Mouse (Mus musculus): ENCODE measurements around the gene Olfr578. TPM values are rescaled to one million over a fixed set of nuclear protein-coding genes. Genes with fewer than 3 reads are reported as not detected.

Olfr578 gene
- total RNA-seq (2021): not detected
- long read RNA-seq, experiment 1: 0 reads
- long read RNA-seq, experiment 2: 0 reads

DNA sequence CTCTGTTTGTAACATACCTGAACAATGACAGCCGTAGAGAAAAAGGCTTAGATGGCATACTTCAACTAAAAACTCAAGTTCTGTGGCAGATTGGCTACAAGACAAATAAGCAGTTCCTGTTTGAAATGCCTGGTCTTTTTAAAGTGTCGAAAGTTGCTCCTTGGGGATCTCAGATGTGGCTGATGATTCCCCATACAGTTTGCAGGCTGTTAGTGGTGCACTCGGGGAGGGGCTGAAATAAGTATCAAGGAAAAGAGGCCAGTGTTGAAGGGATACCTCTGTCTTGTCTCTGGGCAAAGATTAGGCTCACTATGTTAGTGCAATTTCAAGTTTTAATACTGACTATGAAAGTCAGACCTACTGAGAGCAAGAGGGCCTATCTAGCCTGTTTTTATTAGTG is at the start of gene Olfr578:
TSS of gene Olfr578 (minus strand) at position 101 of the 400 bp plus-strand sequence.
- no peak for DNase-seq

- DNase-seq: no peak
These were observed 48.6 kb upstream of the Olfr578 start, which contains the start of gene Olfr582 for GRCm38 (mm10) chr7:103037724-103038123. Gene Olfr582, plus strand, starts transcription at chr7:103038024.

DNA sequence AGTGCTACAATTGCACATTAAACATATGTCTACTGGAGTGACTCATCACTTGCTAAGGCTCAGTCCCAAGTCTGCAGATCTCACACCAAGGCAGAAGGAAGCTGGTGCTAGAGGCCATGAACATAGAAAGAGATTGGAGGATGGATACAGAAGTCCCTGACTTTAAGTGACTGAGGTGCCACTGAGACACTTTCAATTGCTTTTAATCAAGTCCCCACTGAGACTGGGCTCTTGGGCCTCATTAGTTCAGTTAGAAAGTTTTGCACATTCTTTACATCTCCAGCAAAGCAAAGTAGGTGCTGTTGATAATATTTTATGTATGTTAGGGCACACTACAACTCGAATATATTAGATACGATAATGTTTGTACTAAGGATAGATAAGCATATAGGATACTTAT is 13.3 kb downstream of the Olfr578 start, which contains the start of gene Olfr577:
TSS of gene Olfr577 (minus strand) at position 101 of the 400 bp plus-strand sequence.
- DNase-seq: no peak

DNA sequence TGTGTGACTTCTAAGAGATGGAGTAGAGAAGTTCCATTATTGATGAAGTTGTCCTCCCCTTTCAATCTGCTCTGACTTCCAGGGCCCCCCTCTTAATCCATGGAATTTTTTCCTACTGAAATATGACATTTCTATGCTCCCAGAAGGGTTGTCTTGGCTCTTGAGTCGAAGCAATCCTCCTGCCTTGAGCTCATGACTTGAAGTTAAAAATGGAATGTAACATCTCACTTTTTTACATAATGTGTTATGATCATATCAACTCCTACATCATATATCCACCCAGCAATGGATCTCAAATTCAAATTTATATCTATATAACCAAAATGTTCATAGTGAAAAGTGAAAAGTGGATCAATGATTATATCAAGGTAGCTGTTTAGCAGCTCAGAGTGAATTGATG is 14.7 kb downstream of the Olfr578 start:
- no peak for DNase-seq

DNA sequence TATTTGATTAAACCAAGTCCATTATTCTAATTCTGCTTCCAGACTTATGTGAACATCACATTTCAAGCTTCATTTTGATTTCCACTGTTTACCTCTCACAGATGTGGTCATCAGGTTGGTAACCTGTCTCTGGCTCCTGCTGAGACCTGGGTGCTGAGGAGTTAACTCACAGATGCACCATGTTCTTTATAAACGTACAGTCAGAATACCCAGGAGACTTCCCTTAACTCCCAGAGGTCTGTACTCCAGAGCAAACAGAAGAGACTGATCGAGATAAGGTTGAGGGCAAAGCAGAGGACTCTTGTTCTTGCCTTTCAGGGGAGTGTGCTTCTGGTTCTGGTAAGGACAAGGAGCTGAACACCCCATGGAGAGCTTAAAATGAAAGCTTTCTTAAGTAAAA is 26.8 kb downstream of the Olfr578 start, which contains the start of gene Olfr576:
TSS of gene Olfr576 (plus strand) at position 301 of the 400 bp plus-strand sequence.
- no peak for DNase-seq

- DNase-seq: no peak
These were observed 30.5 kb downstream of the Olfr578 start, which contains the start of gene Olfr575 for GRCm38 (mm10) chr7:102958593-102958992. Gene Olfr575, minus strand, starts transcription at chr7:102958775.

DNA sequence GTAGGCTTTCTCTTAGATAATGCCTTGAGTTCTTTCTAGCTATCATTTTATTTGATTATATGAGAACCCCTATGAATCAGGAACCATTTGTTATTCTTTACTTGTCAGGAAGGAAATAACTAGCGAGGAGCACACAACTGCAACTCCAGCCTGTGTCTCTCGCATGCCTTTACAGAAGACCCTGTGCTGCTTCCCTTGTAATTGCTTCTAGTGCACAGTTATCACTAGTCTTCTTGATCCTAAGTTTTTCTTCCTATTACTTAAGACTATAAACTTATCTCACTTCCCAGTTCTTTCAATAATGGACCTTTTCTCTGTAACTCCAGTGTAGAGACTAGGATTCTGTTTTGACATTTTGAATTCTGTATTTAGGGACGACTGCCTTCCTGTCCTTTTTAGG is 31.0 kb downstream of the Olfr578 start:
- no peak for DNase-seq

- no peak for DNase-seq
These were observed 38.4 kb downstream of the Olfr578 start for GRCm38 (mm10) chr7:102950732-102951131.

DNA sequence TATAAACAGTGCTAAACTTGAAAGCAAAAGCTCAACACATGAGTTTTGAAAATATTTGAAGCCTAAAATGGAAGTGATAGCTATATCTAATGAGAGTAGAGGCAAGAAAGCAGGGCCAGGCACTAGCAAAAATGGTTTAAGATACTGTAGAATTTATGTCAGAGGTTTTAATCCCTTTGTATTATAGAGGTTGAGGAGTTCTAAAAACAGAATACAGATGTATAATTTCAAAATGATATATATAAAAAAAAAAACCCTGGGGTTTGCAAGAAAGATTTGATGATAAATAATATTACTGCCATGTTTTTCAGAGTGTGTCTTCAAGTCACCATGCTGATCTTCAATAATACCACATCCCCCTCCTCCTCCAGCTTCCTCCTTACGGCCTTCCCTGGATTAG is 41.0 kb downstream of the Olfr578 start, which contains the start of gene Olfr574:
TSS of gene Olfr574 (plus strand) at position 301 of the 400 bp plus-strand sequence.
- no peak for DNase-seq

DNA sequence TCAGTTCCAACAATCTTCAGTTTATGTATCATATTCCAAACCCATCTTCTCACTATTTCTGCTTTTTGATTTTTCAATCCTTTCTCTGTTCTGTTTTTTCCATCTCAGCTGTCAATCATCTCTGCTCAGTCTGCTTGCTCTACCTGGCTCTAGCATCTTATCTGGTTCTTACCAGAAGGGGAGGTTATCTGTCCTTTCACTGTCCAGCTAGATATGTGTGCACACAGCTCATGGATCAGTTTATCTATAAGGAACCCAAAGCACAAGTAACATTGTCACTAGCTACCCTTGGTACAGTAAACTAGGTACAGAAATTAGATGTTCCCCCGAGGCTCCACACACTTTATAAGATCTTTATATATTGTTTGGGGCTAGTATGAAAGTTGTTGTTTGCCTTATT is 45.7 kb downstream of the Olfr578 start:
- DNase-seq: no peak

- no peak for DNase-seq
These were observed 46.6 kb downstream of the Olfr578 start, which contains the start of gene Olfr573-ps1 for GRCm38 (mm10) chr7:102942475-102942874. Gene Olfr573-ps1, minus strand, starts transcription at chr7:102942575.

Other genes with a start within 250 kb of the Olfr578 start
- gene Olfr560, start 230.0 kb downstream of the Olfr578 start, total RNA-seq (2021): not detected
- gene Olfr78, start 229.9 kb downstream of the Olfr578 start, total RNA-seq (2021): 1 to 10 TPM; 1.5 to 2.6 TPM
- not detected for gene Olfr561, start 218.1 kb downstream of the Olfr578 start, total RNA-seq (2021)
- not detected for gene Olfr564, start 185.8 kb downstream of the Olfr578 start, total RNA-seq (2021)
- gene Olfr566, start 130.6 kb downstream of the Olfr578 start, total RNA-seq (2021): not detected
- gene Olfr568, start 112.2 kb downstream of the Olfr578 start, total RNA-seq (2021): not detected
- gene Olfr569, start 98.4 kb downstream of the Olfr578 start, total RNA-seq (2021): not detected
- not detected for gene Olfr570, start 94.7 kb downstream of the Olfr578 start, total RNA-seq (2021)
- gene Olfr571, start 71.8 kb downstream of the Olfr578 start, total RNA-seq (2021): not detected
- gene Olfr572, start 64.9 kb downstream of the Olfr578 start, total RNA-seq (2021): not detected
- gene Olfr573-ps1, start 46.7 kb downstream of the Olfr578 start, total RNA-seq (2021): not detected
- gene Olfr574, start 40.9 kb downstream of the Olfr578 start, total RNA-seq (2021): not detected
- not detected for gene Olfr575, start 30.5 kb downstream of the Olfr578 start, total RNA-seq (2021)
- not detected for gene Olfr576, start 26.7 kb downstream of the Olfr578 start, total RNA-seq (2021)
- gene Olfr577, start 13.4 kb downstream of the Olfr578 start, total RNA-seq (2021): not detected
- gene Olfr582, start 48.7 kb upstream of the Olfr578 start, total RNA-seq (2021): not detected
- not detected for gene Olfr583, start 62.0 kb upstream of the Olfr578 start, total RNA-seq (2021)
- gene Olfr584, start 92.6 kb upstream of the Olfr578 start, total RNA-seq (2021): not detected
- not detected for gene Olfr585, start 108.4 kb upstream of the Olfr578 start, total RNA-seq (2021)
- not detected for gene Olfr586, start 136.3 kb upstream of the Olfr578 start, total RNA-seq (2021)
- not detected for gene Olfr588-ps1, start 151.6 kb upstream of the Olfr578 start, total RNA-seq (2021)
- gene Olfr589, start 167.0 kb upstream of the Olfr578 start, total RNA-seq (2021): not detected
- gene Olfr591, start 189.0 kb upstream of the Olfr578 start, total RNA-seq (2021): not detected
- gene Olfr592, start 195.5 kb upstream of the Olfr578 start, total RNA-seq (2021): not detected
- not detected for gene Olfr593, start 222.5 kb upstream of the Olfr578 start, total RNA-seq (2021)
- gene Olfr594, start 227.7 kb upstream of the Olfr578 start, total RNA-seq (2021): not detected

All from adrenal gland, postnatal 10 days (tissue).